Mouse (Mus musculus): ENCODE measurements around the gene Zfp825.
"Not testable (repeated sequence)": the region's sequence is repeated elsewhere in the genome, so short reads cannot be mapped to it uniquely, and the experiment has no call there.

The Zfp825 gene

GRCm38 (mm10) chr13:74493911-74494679, at the start of gene Zfp825:
Zfp825 (minus strand) TSS chr13:74493992.
- DNase-seq, result peak; percentile 79 to 92

GRCm38 (mm10) chr13:74535418-74535817, 41.6 kb upstream of the Zfp825 start:
- not testable (repeated sequence) for DNase-seq

- DNase-seq, result peak; percentile 60 to 78
Observed at GRCm38 (mm10) chr13:74534864-74535263, 41.1 kb upstream of the Zfp825 start.

- DNase-seq, result peak in 1 of 2 experiments; percentile 32
Observed at GRCm38 (mm10) chr13:74534096-74534495, 40.3 kb upstream of the Zfp825 start.

- DNase-seq, result peak in 1 of 2 experiments; percentile 37
Observed at GRCm38 (mm10) chr13:74531251-74531650, 37.5 kb upstream of the Zfp825 start.

GRCm38 (mm10) chr13:74529372-74529715, 35.6 kb upstream of the Zfp825 start:
- not testable (repeated sequence) for DNase-seq

- DNase-seq, result not testable (repeated sequence)
Observed at GRCm38 (mm10) chr13:74528519-74529371, 35.0 kb upstream of the Zfp825 start.

GRCm38 (mm10) chr13:74522481-74523237, 28.9 kb upstream of the Zfp825 start:
- peak; percentile 84 to 91 for DNase-seq

GRCm38 (mm10) chr13:74522141-74522480, 28.3 kb upstream of the Zfp825 start:
- DNase-seq, result not testable (repeated sequence)

GRCm38 (mm10) chr13:74507981-74508380, 14.2 kb upstream of the Zfp825 start:
- DNase-seq, result peak; percentile 9 to 47

GRCm38 (mm10) chr13:74502851-74503250, 9.1 kb upstream of the Zfp825 start:
- not testable (repeated sequence) for DNase-seq

GRCm38 (mm10) chr13:74499696-74500095, 5.9 kb upstream of the Zfp825 start:
- DNase-seq, result peak in 1 of 2 experiments; percentile 32

- DNase-seq, result not testable (repeated sequence)
Observed at GRCm38 (mm10) chr13:74484326-74484725, 9.5 kb downstream of the Zfp825 start.

- not testable (repeated sequence) for DNase-seq
Observed at GRCm38 (mm10) chr13:74471468-74471867, 22.3 kb downstream of the Zfp825 start.

- peak; percentile 83 to 89 for DNase-seq
Observed at GRCm38 (mm10) chr13:74462699-74463385, 30.9 kb downstream of the Zfp825 start.

GRCm38 (mm10) chr13:74462318-74462698, 31.5 kb downstream of the Zfp825 start:
- peak in 1 of 2 experiments; percentile 10 for DNase-seq

- no peak for DNase-seq
Observed at GRCm38 (mm10) chr13:74439895-74440294, 53.9 kb downstream of the Zfp825 start.
